Mouse (Mus musculus) thymus, postnatal 10 days (tissue): ENCODE results near the gene Ikzf2.

Experiments
- DNase-seq, 2 experiments: peaks; one replicate each; pipeline ENCODE4 v3.0.0; 2021; ENCODE audit warnings: low spot score in 2 of 2

Ikzf2 gene

GRCm38 (mm10) chr1:69513595-69514250, 173.3 kb downstream of the Ikzf2 start:
- no peak for DNase-seq

DNA sequence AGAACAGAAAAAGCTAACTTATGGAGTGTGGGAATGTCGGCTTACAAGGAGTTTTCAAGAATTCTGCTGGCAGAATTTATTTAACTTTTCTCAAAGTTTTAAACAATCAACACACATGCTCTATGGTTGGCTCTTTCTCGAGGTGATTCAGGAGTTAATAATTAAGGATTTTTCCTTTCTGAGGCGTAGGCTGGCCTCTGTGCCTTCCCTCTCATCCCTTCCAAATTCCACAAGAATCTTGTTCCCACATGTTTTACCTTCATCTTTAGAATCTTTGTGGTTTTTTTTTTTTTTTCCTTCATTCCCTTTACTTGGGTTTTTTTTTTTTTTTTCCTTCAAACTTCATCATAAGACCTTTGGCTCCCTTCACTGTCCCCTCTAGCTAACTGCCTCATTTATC, 178.8 kb downstream of the Ikzf2 start:
- no peak for DNase-seq

GRCm38 (mm10) chr1:69507513-69507912, 179.5 kb downstream of the Ikzf2 start:
- DNase-seq: no peak

- no peak for DNase-seq
Measured at GRCm38 (mm10) chr1:69506615-69507159, 180.4 kb downstream of the Ikzf2 start.

DNA sequence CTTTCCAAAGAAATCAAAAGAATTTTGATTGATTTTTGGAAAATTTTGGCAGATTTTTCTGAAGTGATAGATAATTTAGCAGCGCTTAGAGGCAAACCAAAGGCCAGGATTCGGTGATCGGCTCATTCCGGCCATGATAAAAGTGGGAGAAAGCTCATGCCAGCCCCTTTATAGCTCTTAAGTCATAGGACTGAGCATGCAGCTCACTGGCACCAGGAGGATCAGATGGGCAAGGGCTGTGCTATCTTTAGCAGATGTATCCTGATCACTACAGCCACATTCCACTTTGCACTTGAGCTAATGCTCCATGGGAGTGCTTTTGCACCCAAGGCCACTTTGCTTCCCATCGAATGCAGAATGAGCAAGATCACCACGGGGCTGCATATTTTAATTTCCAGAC, 181.0 kb downstream of the Ikzf2 start:
- no peak for DNase-seq

DNA sequence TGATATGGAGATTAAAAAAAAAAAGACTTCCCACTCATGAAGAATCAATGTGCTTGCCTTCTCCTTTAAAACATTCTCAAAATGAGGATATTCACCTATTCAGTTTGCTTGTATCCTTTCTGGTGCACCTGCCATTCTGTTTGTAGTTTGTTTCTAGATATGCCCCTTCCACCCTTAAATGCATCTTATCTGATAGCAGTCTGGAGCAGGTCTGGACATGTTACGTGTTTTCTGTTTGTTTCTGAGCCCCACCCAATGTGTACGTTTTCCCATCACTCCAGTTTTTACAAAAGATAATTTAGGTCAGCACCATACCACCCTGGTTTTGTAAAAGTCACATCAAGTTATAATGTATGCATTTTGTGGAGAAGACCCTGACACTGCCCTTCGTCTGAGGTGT, 186.7 kb downstream of the Ikzf2 start:
- DNase-seq: no peak

- DNase-seq: no peak
Measured at GRCm38 (mm10) chr1:69499652-69500051, 187.4 kb downstream of the Ikzf2 start.

GRCm38 (mm10) chr1:69498862-69499306, 188.2 kb downstream of the Ikzf2 start:
- no peak for DNase-seq

DNA sequence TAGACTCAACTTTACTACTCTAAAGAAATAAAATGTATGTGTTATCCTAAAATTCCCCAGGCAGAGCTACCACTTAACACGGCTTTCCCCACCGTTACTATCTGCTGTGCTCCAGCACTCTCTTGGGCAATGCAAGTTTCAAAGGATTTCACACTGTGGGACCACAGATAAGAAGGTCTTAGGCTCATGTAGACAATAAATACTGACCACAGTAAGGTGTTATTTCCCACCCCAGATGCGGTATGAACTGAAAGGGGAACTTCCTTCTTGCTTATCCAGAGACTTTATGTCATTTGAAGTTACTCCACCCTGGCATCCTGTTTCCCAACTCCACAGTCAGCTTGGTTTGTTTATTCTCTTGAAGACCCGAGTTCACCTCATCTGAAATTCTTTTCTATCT, 191.0 kb downstream of the Ikzf2 start:
- no peak for DNase-seq

DNA sequence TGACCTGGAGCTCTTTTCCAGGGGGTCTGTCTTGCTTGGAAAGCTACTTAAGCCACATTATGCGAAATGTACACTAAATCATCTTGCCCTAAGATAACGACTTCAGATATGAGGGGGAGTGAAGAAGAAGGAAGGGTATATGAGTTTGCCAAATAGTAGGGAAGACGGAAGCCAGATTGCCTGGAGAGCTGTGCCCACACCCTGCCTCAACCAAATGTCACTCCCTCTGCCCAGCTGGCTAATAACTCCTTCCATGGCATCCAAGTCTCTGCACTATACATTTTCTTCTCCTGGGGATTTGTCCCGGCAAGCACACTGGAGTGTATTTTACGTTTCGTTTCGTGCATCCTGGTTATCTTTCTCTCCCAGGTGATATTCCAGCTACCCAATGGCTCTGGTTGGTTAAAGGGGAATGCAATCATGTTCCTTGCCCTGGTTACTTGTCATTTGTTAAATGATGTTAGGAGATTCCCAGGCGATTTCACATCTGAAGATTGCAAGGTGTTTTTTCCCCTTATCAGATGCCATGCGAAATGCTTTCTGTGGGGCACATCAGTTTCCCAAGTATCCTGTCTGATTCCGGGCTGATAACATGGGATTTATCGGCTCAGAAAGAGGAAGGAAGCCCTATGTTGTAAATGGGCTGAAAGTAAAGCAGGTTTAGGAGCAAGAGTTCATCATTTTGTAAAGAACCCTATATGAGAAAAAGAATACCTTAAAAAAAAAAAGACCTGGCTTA, 193.6 kb downstream of the Ikzf2 start:
- DNase-seq: no peak

GRCm38 (mm10) chr1:69492013-69492412, 195.0 kb downstream of the Ikzf2 start:
- no peak for DNase-seq

GRCm38 (mm10) chr1:69489026-69489425, 198.0 kb downstream of the Ikzf2 start:
- DNase-seq: no peak

GRCm38 (mm10) chr1:69488625-69489024, 198.4 kb downstream of the Ikzf2 start:
- no peak for DNase-seq
